Mouse (Mus musculus) limb, embryonic 14.5 days (tissue): ENCODE measurements around the gene Svs2. TPM values are rescaled to one million over a fixed set of nuclear protein-coding genes. Genes with fewer than 3 reads are reported as not detected.

ENCODE experiments used
- ATAC-seq: fragments of 200-750 bp; cut with Nextera tagmentation; 2 replicates; pipeline ENCODE4 v1.8.0; 2017; ENCODE audit warnings: low read depth, moderate number of reproducible peaks, moderate TSS enrichment; ENCODE audit not compliant: low FRiP score
- DNase-seq: peaks from one replicate; pipeline ENCODE4 v3.0.0-alpha.2; 2015; ENCODE audit warnings: low spot score
- H3K27ac ChIP-seq: fragments of 300-500 bp; sonication (generic); replicated peaks from 2 replicates; pipeline ENCODE4 v1.5.1; 2014; ENCODE audit warnings: low read depth, mild to moderate bottlenecking, low read length, moderate library complexity, mixed read lengths
- H3K27me3 ChIP-seq: fragments of 300-500 bp; sonication (generic); 2 replicates; pipeline ENCODE4 v1.6.1; 2014; ENCODE audit warnings: low read length, mixed read lengths; ENCODE audit not compliant: control insufficient read depth, insufficient read depth
- H3K36me3 ChIP-seq: fragments of 300-500 bp; sonication (generic); 2 replicates; pipeline ENCODE4 v1.6.1; 2014; ENCODE audit warnings: mild to moderate bottlenecking, low read length, moderate library complexity, mixed read lengths; ENCODE audit not compliant: control insufficient read depth, insufficient read depth
- H3K4me1 ChIP-seq: fragments of 300-500 bp; sonication (generic); 2 replicates; pipeline ENCODE4 v1.6.1; 2014; ENCODE audit warnings: antibody characterized with exemption, low read length, mixed read lengths; ENCODE audit not compliant: control insufficient read depth, insufficient read depth
- H3K4me2 ChIP-seq: fragments of 300-500 bp; sonication (generic); replicated peaks from 2 replicates; pipeline ENCODE4 v1.6.1; 2014; ENCODE audit warnings: low read depth, mild to moderate bottlenecking, low read length, moderate library complexity; ENCODE audit not compliant: severe bottlenecking
- H3K4me3 ChIP-seq: fragments of 300-500 bp; sonication (generic); replicated peaks from 2 replicates; pipeline ENCODE4 v1.5.1; 2014; ENCODE audit warnings: low read length
- H3K9ac ChIP-seq: fragments of 300-500 bp; sonication (generic); 2 replicates; pipeline ENCODE4 v1.6.1; 2014; ENCODE audit warnings: mild to moderate bottlenecking, low read depth, low read length, moderate library complexity; ENCODE audit not compliant: severe bottlenecking
- H3K9me3 ChIP-seq: fragments of 300-500 bp; sonication (generic); 2 replicates; pipeline ENCODE4 v1.6.1; 2016; ENCODE audit warnings: low read length; ENCODE audit not compliant: control insufficient read depth
- POLR2A ChIP-seq: fragments of 200-500 bp; IDR thresholded peaks from 2 replicates; pipeline ENCODE4 v1.8.0; 2012; ENCODE audit warnings: inconsistent platforms, mild to moderate bottlenecking, moderate library complexity, borderline replicate concordance; ENCODE audit not compliant: insufficient read depth, insufficient read length; ENCODE audit errors: extremely low read depth
- whole genome bisulfite sequencing: fragments of 180-500 bp; shearing (Covaris S2); extraction: QIAGEN DNeasy Blood & Tissue Kit; methylation state at CpG from one replicate; pipeline ENCODE4 v1.1.7; 2014; 5-methylcytosine and 5-hydroxymethylcytosine counted together
- polyA plus RNA-seq, 2 experiments: library from polyadenylated mRNA; depleted of rRNA in 1 of 2; stranded (reverse) in 1 of 2; unstranded in 1 of 2; fragments of >200 nt; fragmentation: Nextera tagmentation in 1 of 2; extraction: Ambion mirVana in 1 of 2; gene quantifications; 2 replicates each; pipeline versions ENCODE4 v1.2.1 to v1.2.3; 2012 to 2014

Gene Svs2
- polyA plus RNA-seq, 2 experiments: not detected

- Histone ChIP-seq H3K9me3 (no peaks in the 10 kb centered on the region), H3K4me3 (no peak within 1 kb of the TSS), H3K9ac (no peak within 1 kb of the TSS), H3K36me3 (no peaks in the 10 kb centered on the region), H3K4me1 (no peaks in the 10 kb centered on the region), H3K27ac (no peak within 1 kb of the TSS), H3K4me2 (no peak within 1 kb of the TSS), H3K27me3 (no peaks in the 10 kb centered on the region)
- DNase-seq: no peak
- 85% methylated on average over 6 of the region's 6 CpGs for WGBS
- ATAC-seq: no peak
- TF ChIP-seq POLR2A: no peak
Observed at GRCm38 (mm10) chr2:164190576-164190975, 47.7 kb downstream of the Svs2 start, which contains the start of gene Wfdc12. Gene Wfdc12, minus strand, starts transcription at chr2:164190608.

- H3K4me2 ChIP-seq: no peak overlapping the region
- 25% methylated on average over 5 of the region's 5 CpGs for WGBS
- ATAC-seq: no peak
- H3K36me3 ChIP-seq: no peaks in the 10 kb centered on the region
- DNase-seq: no peak
- H3K9me3 ChIP-seq: no peaks in the 10 kb centered on the region
- no peaks in the 10 kb centered on the region for H3K27me3 ChIP-seq
- no peak overlapping the region for H3K27ac ChIP-seq
- no peaks in the 10 kb centered on the region; the same call in 1 of the 2 replicates for H3K4me1 ChIP-seq
- no peak overlapping the region for H3K9ac ChIP-seq
- no peak for TF ChIP-seq POLR2A
- no peak overlapping the region for H3K4me3 ChIP-seq
Observed at GRCm38 (mm10) chr2:164188722-164189121, 49.5 kb downstream of the Svs2 start.

Other genes with a start within 250 kb of the Svs2 start
- 106 and 126 TPM in 2 replicates for gene Ywhab, start 243.5 kb downstream of the Svs2 start, polyA plus RNA-seq (2012; rRNA removed)
- gene Ywhab, start 243.5 kb downstream of the Svs2 start, polyA plus RNA-seq (2014; fragmentation: Nextera tagmentation; extraction: Ambion mirVana): 277 and 283 TPM in 2 replicates
- 2.2 and 3.4 TPM in 2 replicates for gene Pabpc1l, start 213.0 kb downstream of the Svs2 start, polyA plus RNA-seq (2012; rRNA removed)
- 2.4 and 2.6 TPM in 2 replicates for gene Pabpc1l, start 213.0 kb downstream of the Svs2 start, polyA plus RNA-seq (2014; fragmentation: Nextera tagmentation; extraction: Ambion mirVana)
- gene Stk4, start 168.1 kb downstream of the Svs2 start, polyA plus RNA-seq (2012; rRNA removed): 16.1 and 16.8 TPM in 2 replicates
- gene Stk4, start 168.1 kb downstream of the Svs2 start, polyA plus RNA-seq (2014; fragmentation: Nextera tagmentation; extraction: Ambion mirVana): 23.2 and 25.5 TPM in 2 replicates
- gene Tomm34, start 167.3 kb downstream of the Svs2 start, polyA plus RNA-seq (2012; rRNA removed): 39.1 and 42.9 TPM in 2 replicates
- gene Tomm34, start 167.3 kb downstream of the Svs2 start, polyA plus RNA-seq (2014; fragmentation: Nextera tagmentation; extraction: Ambion mirVana): 50.1 and 53.5 TPM in 2 replicates
- gene Kcns1, start 67.4 kb downstream of the Svs2 start, polyA plus RNA-seq (2012; rRNA removed): 6.8 and 11.2 TPM in 2 replicates
- gene Kcns1, start 67.4 kb downstream of the Svs2 start, polyA plus RNA-seq (2014; fragmentation: Nextera tagmentation; extraction: Ambion mirVana): 2.7 and 3.2 TPM in 2 replicates
- 0.08 TPM in 1 of 2 replicates, not detected in the other for gene Wfdc5, start 55.7 kb downstream of the Svs2 start, polyA plus RNA-seq (2012; rRNA removed)
- gene Wfdc5, start 55.7 kb downstream of the Svs2 start, polyA plus RNA-seq (2014; fragmentation: Nextera tagmentation; extraction: Ambion mirVana): 0.33 and 0.77 TPM in 2 replicates
- 0.30 and 0.32 TPM in 2 replicates for gene Wfdc12, start 47.9 kb downstream of the Svs2 start, polyA plus RNA-seq (2012; rRNA removed)
- gene Wfdc12, start 47.9 kb downstream of the Svs2 start, polyA plus RNA-seq (2014; fragmentation: Nextera tagmentation; extraction: Ambion mirVana): not detected in 2 replicates
- not detected in 2 replicates for gene Wfdc15a, start 38.3 kb downstream of the Svs2 start, polyA plus RNA-seq (2012; rRNA removed)
- gene Wfdc15a, start 38.3 kb downstream of the Svs2 start, polyA plus RNA-seq (2014; fragmentation: Nextera tagmentation; extraction: Ambion mirVana): not detected in 2 replicates
- not detected in 2 replicates for gene Wfdc15b, start 16.8 kb downstream of the Svs2 start, polyA plus RNA-seq (2012; rRNA removed)
- gene Wfdc15b, start 16.8 kb downstream of the Svs2 start, polyA plus RNA-seq (2014; fragmentation: Nextera tagmentation; extraction: Ambion mirVana): not detected in 2 replicates
- not detected in 2 replicates for gene Svs3b, start 18.2 kb upstream of the Svs2 start, polyA plus RNA-seq (2012; rRNA removed)
- gene Svs3b, start 18.2 kb upstream of the Svs2 start, polyA plus RNA-seq (2014; fragmentation: Nextera tagmentation; extraction: Ambion mirVana): not detected in 2 replicates
- gene Svs4, start 40.0 kb upstream of the Svs2 start, polyA plus RNA-seq (2012; rRNA removed): not detected in 2 replicates
- gene Svs4, start 40.0 kb upstream of the Svs2 start, polyA plus RNA-seq (2014; fragmentation: Nextera tagmentation; extraction: Ambion mirVana): not detected in 2 replicates
- gene Svs3a, start 50.8 kb upstream of the Svs2 start, polyA plus RNA-seq (2012; rRNA removed): not detected in 2 replicates
- not detected in 2 replicates for gene Svs3a, start 50.8 kb upstream of the Svs2 start, polyA plus RNA-seq (2014; fragmentation: Nextera tagmentation; extraction: Ambion mirVana)
- gene Svs6, start 78.3 kb upstream of the Svs2 start, polyA plus RNA-seq (2012; rRNA removed): not detected in 2 replicates
- not detected in 2 replicates for gene Svs6, start 78.3 kb upstream of the Svs2 start, polyA plus RNA-seq (2014; fragmentation: Nextera tagmentation; extraction: Ambion mirVana)
- not detected in 2 replicates for gene Svs5, start 94.3 kb upstream of the Svs2 start, polyA plus RNA-seq (2012; rRNA removed)
- gene Svs5, start 94.3 kb upstream of the Svs2 start, polyA plus RNA-seq (2014; fragmentation: Nextera tagmentation; extraction: Ambion mirVana): not detected in 2 replicates
- 3.9 and 5.1 TPM in 2 replicates for gene Slpi, start 150.6 kb upstream of the Svs2 start, polyA plus RNA-seq (2012; rRNA removed)
- gene Slpi, start 150.6 kb upstream of the Svs2 start, polyA plus RNA-seq (2014; fragmentation: Nextera tagmentation; extraction: Ambion mirVana): 1.1 and 2.1 TPM in 2 replicates
- gene Rbpjl, start 164.7 kb upstream of the Svs2 start, polyA plus RNA-seq (2012; rRNA removed): 2.7 and 3.9 TPM in 2 replicates
- gene Rbpjl, start 164.7 kb upstream of the Svs2 start, polyA plus RNA-seq (2014; fragmentation: Nextera tagmentation; extraction: Ambion mirVana): 0.45 and 0.76 TPM in 2 replicates
- gene Matn4, start 166.7 kb upstream of the Svs2 start, polyA plus RNA-seq (2012; rRNA removed): 362 and 495 TPM in 2 replicates
- gene Matn4, start 166.7 kb upstream of the Svs2 start, polyA plus RNA-seq (2014; fragmentation: Nextera tagmentation; extraction: Ambion mirVana): 30.2 and 39.9 TPM in 2 replicates
- gene Sdc4, start 205.4 kb upstream of the Svs2 start, polyA plus RNA-seq (2012; rRNA removed): 27.4 and 29.7 TPM in 2 replicates
- 65.9 and 68.2 TPM in 2 replicates for gene Sdc4, start 205.4 kb upstream of the Svs2 start, polyA plus RNA-seq (2014; fragmentation: Nextera tagmentation; extraction: Ambion mirVana)
- gene Sys1, start 218.5 kb upstream of the Svs2 start, polyA plus RNA-seq (2012; rRNA removed): 48.4 and 68.8 TPM in 2 replicates
- gene Sys1, start 218.5 kb upstream of the Svs2 start, polyA plus RNA-seq (2014; fragmentation: Nextera tagmentation; extraction: Ambion mirVana): 73.1 TPM in 2 replicates
- gene Gm20458, start 222.5 kb upstream of the Svs2 start, polyA plus RNA-seq (2012; rRNA removed): 9.0 and 10.4 TPM in 2 replicates
- 12.2 and 14.3 TPM in 2 replicates for gene Gm20458, start 222.5 kb upstream of the Svs2 start, polyA plus RNA-seq (2014; fragmentation: Nextera tagmentation; extraction: Ambion mirVana)
- not detected in 2 replicates for gene Trp53tg5, start 235.3 kb upstream of the Svs2 start, polyA plus RNA-seq (2012; rRNA removed)
- gene Trp53tg5, start 235.3 kb upstream of the Svs2 start, polyA plus RNA-seq (2014; fragmentation: Nextera tagmentation; extraction: Ambion mirVana): 0.22 TPM in 1 of 2 replicates, not detected in the other
- gene Dbndd2, start 247.6 kb upstream of the Svs2 start, polyA plus RNA-seq (2012; rRNA removed): 7.7 and 8.3 TPM in 2 replicates
- gene Dbndd2, start 247.6 kb upstream of the Svs2 start, polyA plus RNA-seq (2014; fragmentation: Nextera tagmentation; extraction: Ambion mirVana): 2.9 and 4.4 TPM in 2 replicates